Mouse (Mus musculus) retina, postnatal 7 days (tissue): ENCODE measurements around the gene Dnm3.

ENCODE experiments used
- DNase-seq: peaks from one replicate; pipeline ENCODE4 v3.0.0-alpha.2; 2012; ENCODE audit warnings: low read depth, low spot score

Dnm3 gene

GRCm38 (mm10) chr1:162121441-162122200, 356.2 kb downstream of the Dnm3 start:
- DNase-seq, result no peak

DNA sequence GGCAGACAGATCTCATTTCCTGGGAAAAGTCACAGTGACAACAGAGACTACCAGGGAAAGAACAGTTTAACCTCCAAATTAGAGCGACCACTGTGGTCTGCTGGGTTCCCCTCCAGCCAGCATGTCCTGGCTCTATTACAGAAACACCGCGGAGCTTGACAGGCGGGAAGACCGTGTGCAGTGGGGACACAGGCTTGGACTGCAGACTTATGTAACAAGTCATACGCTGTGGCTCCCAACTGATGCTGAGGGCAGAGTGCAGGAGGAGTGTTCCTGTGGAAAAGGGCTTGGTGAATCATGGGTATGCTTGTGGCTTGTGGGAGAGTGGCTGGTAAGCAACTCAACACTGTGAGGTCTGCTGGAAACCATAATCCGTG, 368.4 kb downstream of the Dnm3 start:
- no peak for DNase-seq

DNA sequence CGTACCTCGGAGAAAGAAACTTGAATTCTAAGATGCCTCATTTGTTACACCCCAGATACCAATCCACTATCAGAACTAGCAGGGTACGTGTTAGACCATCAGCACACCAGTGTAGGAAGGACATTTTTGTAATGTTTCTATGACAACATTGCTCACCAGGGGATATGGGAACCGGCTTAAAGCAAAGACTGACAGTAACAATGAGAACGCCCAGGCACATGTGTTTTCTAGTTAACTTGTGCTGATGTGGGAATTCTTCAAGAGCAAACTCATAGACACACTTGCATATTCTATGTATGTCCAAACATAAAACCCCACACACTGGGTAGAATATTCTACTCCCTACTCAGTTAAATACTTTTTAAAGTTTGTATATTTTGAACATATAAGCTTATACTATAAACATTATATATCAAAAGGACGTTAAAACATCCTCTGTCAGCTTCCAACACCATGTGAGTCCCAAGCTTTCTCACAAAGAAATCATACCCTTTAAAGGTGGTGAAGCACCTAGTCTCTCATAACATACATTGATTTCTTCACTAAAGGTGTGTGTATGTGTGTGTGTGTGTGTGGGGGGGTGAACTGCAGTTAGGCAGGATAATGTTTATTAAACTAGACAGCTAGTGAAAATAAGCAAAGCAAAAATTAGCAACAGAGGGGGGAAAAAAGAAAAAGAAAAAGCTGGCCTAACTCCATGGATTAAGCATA, 369.0 kb downstream of the Dnm3 start:
- no peak for DNase-seq

DNA sequence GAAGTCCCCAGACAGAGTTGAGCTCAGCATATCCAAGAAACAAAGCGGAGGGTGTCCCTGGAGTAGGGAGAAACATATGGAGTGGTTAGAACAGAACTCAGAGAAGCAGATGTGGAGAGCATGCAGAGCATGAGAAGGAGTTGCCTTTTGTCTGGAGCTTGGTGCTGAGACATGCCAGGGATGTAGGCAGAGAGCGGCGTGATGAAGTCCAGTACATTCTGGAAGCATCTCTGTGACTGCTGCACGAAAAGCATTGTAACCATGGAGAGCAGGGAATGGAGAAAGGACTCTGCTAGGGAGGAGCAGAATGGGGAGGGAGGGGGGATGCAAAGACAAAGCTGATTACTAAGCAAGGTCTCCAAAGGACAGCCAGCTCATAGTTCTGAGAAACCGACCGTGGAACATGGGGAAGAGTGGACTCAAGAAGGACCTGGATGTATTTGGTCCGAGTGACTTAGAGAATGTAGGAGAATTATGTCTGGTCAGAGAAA, 369.6 kb downstream of the Dnm3 start:
- no peak for DNase-seq

DNA sequence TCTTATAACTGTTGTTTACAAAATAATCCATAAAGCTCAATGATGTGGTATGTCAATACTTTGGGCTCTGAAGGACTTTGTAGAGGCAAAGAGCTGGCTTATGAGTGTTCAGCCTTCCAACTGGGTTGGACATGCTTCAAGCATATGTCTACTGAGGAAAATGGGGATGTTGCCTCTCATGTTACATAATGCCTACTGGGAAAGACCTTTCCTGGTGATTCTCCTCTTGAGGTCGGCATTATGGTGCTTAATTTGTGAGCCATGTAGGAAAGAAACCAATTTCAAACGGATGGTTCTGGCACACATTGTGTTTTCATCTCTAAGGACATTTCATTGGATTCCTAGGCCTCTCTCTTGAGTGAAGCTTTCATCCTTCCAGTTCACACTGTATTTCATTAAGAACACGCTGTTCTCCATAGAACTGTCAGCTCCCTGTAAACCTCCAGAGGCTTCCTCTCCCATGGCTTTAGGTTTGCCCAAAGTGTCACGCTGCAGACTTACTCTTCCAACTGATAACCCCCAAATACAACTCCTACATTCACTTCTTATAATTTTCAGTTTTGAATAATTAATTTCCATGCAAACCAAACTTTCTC, 370.7 kb downstream of the Dnm3 start:
- DNase-seq, result no peak

DNA sequence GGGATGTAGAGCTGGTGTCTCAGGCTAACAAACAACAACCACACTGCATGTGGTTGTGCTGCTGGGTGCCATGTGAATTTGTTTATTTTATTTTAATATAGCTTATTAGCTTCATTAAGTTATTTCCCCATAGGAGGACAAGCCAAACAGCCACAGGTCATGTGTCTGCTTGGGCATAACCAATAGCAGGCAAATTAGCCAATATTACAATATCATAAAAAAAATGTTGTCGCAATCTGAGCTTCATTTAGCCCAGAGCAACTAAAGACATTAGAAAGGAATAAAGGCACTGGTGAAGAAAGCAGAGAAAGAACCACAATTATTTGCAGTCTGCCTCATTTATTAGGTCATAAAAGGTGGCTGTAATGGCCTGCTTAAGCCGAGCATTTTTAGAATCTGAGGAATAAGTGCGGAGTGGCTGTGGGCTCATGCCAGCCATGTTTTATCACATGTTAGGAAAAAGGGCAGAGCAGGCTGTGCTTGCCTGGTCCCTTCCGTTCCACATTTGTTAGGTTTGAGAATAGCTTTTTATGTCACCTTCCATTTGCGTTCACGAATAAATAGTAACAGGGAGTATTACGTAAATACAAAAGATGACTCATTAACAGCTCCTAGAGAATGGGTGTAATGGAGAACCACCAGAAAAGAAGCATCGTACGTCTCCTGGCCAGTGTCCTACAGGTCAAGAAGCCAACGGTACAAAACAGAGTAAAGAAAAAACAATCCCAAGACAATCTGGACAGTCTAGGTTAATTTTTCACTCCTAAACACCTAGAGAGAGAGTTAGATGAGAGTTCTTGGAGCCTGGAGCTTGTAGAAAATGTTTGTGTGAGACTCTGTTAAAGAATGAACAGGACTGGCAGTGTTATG, 376.6 kb downstream of the Dnm3 start:
- DNase-seq, result no peak

GRCm38 (mm10) chr1:162100033-162100820, 377.6 kb downstream of the Dnm3 start:
- DNase-seq, result no peak

- DNase-seq, result no peak
Observed at GRCm38 (mm10) chr1:162099203-162099602, 378.6 kb downstream of the Dnm3 start.

DNA sequence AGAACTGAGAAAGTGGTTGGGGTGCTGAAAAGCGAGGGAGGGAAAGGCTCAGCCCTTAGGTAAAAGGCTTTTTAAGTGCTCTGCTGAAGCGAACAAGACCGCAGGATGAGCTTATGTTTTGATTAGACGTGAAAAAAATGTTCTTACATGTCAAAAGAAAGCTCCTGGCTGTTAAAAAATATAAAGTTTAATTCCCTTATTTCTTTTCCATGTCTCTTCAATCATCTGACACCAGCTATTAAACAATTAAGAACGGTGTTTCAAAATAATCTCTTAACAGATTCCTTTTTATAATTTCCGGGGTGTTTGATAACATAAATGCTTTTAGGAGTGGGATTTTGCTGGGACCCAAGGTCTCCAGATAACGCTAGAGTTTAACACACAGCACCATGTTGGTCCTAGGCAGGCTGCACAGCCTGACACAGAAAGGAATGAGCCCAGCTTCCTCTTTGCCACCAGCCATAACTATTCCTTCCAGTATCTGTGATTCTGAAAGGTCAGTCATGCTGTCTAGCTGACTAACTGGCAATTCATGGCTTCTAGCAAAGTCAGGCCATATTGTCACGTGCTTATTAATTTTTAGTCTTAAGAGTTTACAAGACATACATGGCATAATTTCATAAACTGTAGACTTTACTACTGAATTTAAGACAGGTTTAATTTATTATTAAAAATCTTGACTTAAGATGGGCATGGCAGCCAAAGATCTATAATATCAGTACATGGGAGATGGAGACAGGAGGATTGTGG, 383.1 kb downstream of the Dnm3 start:
- no peak for DNase-seq

- DNase-seq, result no peak
Observed at GRCm38 (mm10) chr1:162093806-162094522, 383.9 kb downstream of the Dnm3 start.

GRCm38 (mm10) chr1:162092899-162093659, 384.8 kb downstream of the Dnm3 start:
- no peak for DNase-seq

- no peak for DNase-seq
Observed at GRCm38 (mm10) chr1:162092401-162092800, 385.4 kb downstream of the Dnm3 start.

DNA sequence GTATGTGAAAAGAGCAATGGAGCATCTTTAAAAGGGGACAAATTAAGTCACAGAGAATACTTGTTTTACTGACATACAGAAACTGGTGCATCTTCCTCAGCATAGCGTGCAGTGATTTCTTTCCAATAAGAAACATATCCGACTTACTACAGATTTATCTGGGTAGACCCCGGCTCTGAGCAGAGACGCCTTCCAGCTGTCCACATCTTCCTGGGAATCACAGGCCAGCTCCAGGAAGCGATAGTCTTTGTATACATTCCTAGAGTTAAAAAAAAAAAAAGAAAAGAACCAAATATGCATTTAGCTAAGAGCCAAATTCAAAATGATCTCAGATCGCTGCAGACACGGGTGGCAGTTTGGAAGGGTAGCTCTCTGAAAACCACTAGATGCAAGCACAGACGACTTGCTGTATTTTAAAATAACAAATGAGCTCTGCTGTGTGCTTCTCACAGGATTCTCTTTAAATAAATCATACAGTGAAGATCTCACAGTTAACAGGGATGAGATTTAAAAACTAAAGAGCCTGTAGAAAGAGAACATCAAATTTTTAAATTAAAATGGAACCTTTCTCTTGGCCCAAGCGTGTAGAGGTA, 393.9 kb downstream of the Dnm3 start:
- no peak for DNase-seq

DNA sequence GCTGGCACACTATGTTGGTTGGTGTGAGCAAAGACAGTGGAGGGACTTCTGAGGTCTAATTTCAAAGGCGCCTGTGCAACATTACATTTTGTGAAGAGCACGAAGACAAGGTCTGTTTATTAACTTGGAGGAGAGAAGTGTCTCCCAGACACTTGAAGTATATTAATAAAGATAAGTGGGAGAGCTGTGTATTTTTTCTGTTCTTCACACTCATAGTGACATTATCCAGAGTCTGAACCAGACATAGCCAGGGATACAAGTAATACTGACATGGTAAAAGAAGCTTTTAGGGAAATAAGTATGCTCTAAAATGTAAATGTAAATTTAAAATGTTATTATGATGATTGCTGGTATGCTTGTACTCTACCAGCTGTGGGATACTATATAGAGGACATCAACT, 394.5 kb downstream of the Dnm3 start:
- DNase-seq, result no peak

- no peak for DNase-seq
Observed at GRCm38 (mm10) chr1:162082711-162083110, 395.1 kb downstream of the Dnm3 start.

DNA sequence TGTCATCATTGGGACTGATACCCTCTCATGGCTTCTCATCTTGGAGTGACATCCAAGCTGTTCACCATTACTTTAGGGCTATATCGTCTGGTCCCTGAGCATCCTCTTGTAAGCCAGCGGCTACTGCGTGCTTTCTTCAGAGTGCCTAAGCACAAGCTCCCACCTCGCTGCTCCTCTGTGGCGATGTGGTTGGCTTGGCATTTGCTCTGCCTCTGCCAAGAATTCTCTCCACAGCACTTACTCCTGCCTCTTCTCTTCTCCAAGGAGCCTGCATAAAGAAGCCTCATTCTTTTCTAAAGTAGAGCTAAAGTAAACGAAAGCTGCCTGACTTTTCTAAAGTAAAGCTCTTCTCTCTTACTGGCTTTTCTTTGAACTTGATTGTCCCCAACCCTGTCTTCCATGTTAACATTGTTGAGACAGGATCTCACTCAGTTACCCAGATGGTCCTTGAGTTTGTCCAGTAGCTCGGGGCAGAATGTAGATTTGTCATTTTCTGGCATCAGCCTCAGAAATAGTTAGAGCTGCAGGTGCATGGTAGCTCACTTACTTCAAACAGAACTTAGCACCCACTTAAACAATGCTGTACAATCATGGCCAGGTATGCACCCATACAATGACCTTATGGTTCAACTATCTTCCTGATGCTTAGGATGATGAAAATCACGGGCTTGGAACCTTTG, 396.0 kb downstream of the Dnm3 start:
- no peak for DNase-seq

GRCm38 (mm10) chr1:162079989-162080388, 397.8 kb downstream of the Dnm3 start:
- no peak for DNase-seq

DNA sequence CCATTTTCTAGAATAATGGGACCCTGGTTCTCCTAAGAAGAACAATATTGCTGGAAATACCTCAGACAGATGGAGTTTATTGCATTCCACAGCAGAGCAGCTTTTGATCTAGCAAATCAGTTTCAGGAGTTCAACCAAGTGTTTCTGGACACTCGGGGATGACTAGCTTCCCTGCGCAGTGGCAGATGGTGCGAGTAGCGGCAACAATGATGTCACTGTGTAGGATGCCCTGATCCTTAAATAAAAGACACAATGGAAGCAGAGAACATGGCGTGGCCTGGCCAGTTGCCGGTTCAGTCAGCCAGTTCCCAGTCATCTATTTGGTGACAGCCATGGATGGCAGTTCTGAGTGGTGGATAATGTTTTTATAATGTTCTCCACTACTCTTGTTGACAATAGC, 400.4 kb downstream of the Dnm3 start:
- no peak for DNase-seq
